Mouse (Mus musculus): ENCODE results near the gene Sh3bp2. TPM values are rescaled to one million over a fixed set of nuclear protein-coding genes. Genes with fewer than 3 reads are reported as not detected.
"Not testable (repeated sequence)": the region's sequence is repeated elsewhere in the genome, so short reads cannot be mapped to it uniquely, and the experiment has no call there.

Sh3bp2 gene
- polyA plus RNA-seq, 1 experiment: 3.5 TPM

DNA sequence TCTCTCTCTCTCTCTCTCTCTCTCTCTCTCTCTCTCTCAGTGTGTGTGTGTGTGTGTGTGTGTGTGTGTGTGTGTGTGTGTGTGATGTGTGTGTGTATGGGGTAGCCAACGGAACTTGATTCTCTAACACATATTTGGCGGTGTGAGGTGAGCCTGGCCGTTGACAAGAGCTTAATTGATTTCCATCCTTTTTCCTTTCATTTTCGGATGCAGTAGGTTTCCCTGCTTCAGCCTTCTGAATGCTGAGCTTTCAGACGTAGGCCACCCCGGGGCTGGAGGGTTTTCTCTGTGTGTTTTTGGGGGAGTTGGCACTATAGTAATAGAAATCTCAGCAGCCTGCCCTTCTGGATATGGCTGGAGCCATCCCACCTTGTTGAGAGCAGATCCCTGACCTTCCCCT lies 24.6 kb downstream of the Sh3bp2 start:
- Histone ChIP-seq H3K4me1 (ENCODE audit: control insufficient read depth, insufficient read depth, low read length) (no peaks in the 10 kb centered on the region), H3K27ac (ENCODE audit: insufficient read depth, low read length) (no peak overlapping the region), H3K4me3 (ENCODE audit: insufficient read depth, low read length) (peak overlapping the region; percentile 35)
- TF ChIP-seq CTCF (IDR thresholded peaks at IDR 0.05; ENCODE audit: extremely low read depth, insufficient read depth, low read length): no peak
- no peak for TF ChIP-seq POLR2A (IDR thresholded peaks at IDR 0.05; ENCODE audit: extremely low read depth, insufficient read depth, low read length)

DNA sequence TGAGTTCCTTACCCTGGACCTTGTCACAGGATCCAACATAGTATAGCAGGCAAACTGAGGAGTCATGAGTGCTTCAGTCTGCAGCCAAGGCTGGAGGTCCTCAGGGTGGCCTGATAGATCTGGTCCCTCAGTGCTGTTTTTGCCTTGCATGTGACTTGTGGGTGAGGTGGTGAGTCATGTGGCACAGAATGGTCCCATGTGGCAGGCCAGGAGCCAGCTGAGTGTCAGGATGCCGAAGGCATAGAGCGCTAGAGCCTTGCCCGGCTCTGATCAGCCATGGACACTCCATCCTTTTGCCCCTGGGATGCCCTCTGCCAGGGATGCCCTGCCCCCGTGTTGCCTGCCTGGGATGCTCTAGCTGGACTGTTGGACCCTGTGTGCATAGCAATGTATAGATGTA lies 26.2 kb downstream of the Sh3bp2 start:
- Histone ChIP-seq H3K4me1 (ENCODE audit: control insufficient read depth, insufficient read depth, low read length) (no peaks in the 10 kb centered on the region), H3K27ac (ENCODE audit: insufficient read depth, low read length) (no peak overlapping the region), H3K4me3 (ENCODE audit: insufficient read depth, low read length) (no peak overlapping the region)
- TF ChIP-seq CTCF (IDR thresholded peaks at IDR 0.05; ENCODE audit: extremely low read depth, insufficient read depth, low read length): no peak
- TF ChIP-seq POLR2A (IDR thresholded peaks at IDR 0.05; ENCODE audit: extremely low read depth, insufficient read depth, low read length): no peak

DNA sequence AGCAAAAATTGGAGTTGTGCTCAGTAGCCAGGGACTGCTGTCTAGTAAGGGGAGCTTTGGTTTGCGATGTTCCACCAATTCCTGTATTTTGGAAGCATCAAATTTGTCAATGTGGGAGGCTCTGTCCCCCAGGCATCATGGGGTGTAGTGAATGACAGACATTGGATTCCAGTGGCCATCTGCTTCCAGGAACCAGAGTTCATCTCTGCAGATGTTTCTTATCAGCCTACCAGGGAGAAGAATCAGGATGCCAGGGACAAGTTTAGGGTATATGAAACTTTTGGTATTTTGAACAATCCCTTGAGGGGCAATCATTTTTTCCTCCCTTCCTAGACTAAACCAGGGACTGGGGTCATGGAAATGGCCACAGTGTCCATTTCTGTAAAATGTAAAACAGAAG lies 38.2 kb downstream of the Sh3bp2 start:
- TF ChIP-seq CTCF (IDR thresholded peaks at IDR 0.05; ENCODE audit: extremely low read depth, insufficient read depth, low read length): no peak
- TF ChIP-seq POLR2A (IDR thresholded peaks at IDR 0.05; ENCODE audit: extremely low read depth, insufficient read depth, low read length): no peak
- Histone ChIP-seq H3K4me3 (ENCODE audit: insufficient read depth, low read length) (no peak overlapping the region), H3K27ac (ENCODE audit: insufficient read depth, low read length) (no peak overlapping the region), H3K4me1 (ENCODE audit: control insufficient read depth, insufficient read depth, low read length) (no peaks in the 10 kb centered on the region; the same call in 1 of the 2 replicates)

DNA sequence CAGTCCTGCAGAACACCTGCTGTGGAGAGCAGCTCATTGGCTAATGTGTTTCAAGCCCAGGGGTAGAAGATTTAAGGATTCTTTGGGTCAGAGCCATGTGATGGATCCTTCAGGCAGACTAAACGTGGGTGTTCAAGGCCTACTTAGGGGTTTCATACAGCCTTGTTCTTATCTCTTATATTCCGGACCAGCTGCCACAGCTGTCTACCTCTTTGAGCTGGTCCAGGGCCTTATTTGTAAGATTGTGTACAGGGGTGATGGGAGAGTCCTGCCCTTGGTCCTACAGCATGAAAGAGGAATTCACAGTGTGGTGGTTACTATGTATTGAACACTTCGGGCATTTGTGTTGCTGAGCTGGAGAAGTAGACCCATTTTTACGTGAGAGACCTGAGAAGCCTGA lies 38.7 kb downstream of the Sh3bp2 start:
- Histone ChIP-seq H3K27ac (ENCODE audit: insufficient read depth, low read length) (no peak overlapping the region), H3K4me3 (ENCODE audit: insufficient read depth, low read length) (no peak overlapping the region), H3K4me1 (ENCODE audit: control insufficient read depth, insufficient read depth, low read length) (no peaks in the 10 kb centered on the region; the same call in 1 of the 2 replicates)
- no peak for TF ChIP-seq CTCF (IDR thresholded peaks at IDR 0.05; ENCODE audit: extremely low read depth, insufficient read depth, low read length)
- no peak for TF ChIP-seq POLR2A (IDR thresholded peaks at IDR 0.05; ENCODE audit: extremely low read depth, insufficient read depth, low read length)

DNA sequence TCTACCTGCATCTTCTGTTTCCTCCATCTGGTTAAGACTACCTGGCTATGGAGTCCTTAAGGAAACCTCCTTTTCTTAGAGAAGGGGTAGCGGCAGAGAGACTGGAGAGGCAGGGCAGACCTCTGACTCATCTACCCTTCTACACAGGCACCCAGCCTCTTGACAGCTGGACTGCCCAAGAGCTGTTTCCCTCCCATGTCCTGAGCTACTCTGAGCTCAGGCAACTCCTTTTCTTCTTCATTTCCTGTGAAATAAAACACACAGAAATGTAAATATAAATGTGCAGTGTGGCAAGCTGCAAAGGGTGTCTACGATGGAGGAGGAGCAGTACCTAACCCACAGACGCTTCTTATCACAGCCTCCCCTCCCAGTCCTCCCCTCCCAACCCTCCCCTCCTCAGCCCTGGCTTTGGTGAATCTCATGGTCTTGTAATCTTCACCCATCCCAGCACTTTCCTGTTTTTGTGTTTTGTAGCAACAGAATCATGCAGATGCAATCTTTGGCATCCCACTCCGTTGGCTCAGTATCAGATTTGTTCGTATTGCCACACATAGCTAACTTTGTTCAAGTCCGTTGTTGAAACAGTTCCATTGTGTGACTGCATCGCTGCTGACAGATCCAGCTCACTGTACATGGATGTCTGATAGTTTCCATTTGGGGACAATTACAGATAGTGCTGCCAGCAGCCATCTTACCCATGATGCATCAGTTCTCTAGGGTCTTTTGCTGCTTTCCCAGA lies 40.1 kb downstream of the Sh3bp2 start:
- no peaks in the 10 kb centered on the region; the same call in 1 of the 2 replicates for H3K4me1 ChIP-seq (ENCODE audit: control insufficient read depth, insufficient read depth, low read length)
- H3K27ac ChIP-seq (ENCODE audit: insufficient read depth, low read length): no peak overlapping the region
- no peak overlapping the region for H3K4me3 ChIP-seq (ENCODE audit: insufficient read depth, low read length)
- TF ChIP-seq POLR2A (IDR thresholded peaks at IDR 0.05; ENCODE audit: extremely low read depth, insufficient read depth, low read length): no peak
- TF ChIP-seq CTCF (IDR thresholded peaks at IDR 0.05; ENCODE audit: extremely low read depth, insufficient read depth, low read length): no peak

DNA sequence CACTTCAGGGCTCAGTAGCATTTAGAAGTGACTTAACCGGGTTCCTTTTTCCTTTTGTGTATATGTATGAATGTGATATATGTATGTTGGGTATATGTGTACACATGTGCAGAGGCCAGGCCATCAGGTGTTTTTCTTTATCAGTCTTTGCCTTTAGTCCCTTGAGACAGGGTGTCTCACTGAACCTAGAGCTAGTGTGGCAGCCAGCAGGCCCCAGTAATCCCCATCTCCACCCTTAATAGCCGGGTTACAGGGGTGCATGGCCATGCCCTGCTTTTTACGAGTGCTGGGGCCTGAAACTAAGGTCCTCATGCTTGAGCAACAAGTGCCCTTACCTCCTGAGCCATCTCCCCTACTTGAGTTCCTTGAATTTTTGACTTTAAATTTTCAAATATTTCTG lies 45.9 kb downstream of the Sh3bp2 start:
- Histone ChIP-seq H3K4me1 (ENCODE audit: control insufficient read depth, insufficient read depth, low read length) (peaks cover 4% of the 10 kb centered on the region), H3K27ac (ENCODE audit: insufficient read depth, low read length) (no peak overlapping the region), H3K4me3 (ENCODE audit: insufficient read depth, low read length) (no peak overlapping the region)
- no peak for TF ChIP-seq POLR2A (IDR thresholded peaks at IDR 0.05; ENCODE audit: extremely low read depth, insufficient read depth, low read length)
- no peak for TF ChIP-seq CTCF (IDR thresholded peaks at IDR 0.05; ENCODE audit: extremely low read depth, insufficient read depth, low read length)

DNA sequence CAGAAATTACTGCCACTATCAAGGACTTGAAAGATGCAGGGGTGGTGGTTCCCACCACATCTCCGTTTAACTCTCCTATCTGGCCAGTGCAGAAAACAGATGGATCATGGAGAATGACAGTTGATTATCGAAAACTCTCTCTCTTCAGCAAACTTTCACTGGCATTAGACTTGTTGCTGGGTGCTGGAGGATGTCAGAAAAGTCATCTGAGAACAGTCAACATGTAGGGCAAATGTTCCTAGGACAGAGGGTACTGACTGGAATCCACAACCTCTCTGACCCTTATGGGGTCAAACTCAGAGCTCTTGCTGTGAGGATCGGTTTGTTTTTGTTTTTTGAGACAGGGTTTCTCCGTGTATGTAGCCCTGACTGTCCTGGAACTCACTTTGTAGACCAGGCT lies 46.9 kb downstream of the Sh3bp2 start:
- H3K4me1 ChIP-seq (ENCODE audit: control insufficient read depth, insufficient read depth, low read length); H3K4me3 ChIP-seq (ENCODE audit: insufficient read depth, low read length): not testable (repeated sequence)
- 0 out of 2 replicates have a peak overlapping the region, but pooled peaks have one; percentile 73 for H3K27ac ChIP-seq (ENCODE audit: insufficient read depth, low read length)

DNA sequence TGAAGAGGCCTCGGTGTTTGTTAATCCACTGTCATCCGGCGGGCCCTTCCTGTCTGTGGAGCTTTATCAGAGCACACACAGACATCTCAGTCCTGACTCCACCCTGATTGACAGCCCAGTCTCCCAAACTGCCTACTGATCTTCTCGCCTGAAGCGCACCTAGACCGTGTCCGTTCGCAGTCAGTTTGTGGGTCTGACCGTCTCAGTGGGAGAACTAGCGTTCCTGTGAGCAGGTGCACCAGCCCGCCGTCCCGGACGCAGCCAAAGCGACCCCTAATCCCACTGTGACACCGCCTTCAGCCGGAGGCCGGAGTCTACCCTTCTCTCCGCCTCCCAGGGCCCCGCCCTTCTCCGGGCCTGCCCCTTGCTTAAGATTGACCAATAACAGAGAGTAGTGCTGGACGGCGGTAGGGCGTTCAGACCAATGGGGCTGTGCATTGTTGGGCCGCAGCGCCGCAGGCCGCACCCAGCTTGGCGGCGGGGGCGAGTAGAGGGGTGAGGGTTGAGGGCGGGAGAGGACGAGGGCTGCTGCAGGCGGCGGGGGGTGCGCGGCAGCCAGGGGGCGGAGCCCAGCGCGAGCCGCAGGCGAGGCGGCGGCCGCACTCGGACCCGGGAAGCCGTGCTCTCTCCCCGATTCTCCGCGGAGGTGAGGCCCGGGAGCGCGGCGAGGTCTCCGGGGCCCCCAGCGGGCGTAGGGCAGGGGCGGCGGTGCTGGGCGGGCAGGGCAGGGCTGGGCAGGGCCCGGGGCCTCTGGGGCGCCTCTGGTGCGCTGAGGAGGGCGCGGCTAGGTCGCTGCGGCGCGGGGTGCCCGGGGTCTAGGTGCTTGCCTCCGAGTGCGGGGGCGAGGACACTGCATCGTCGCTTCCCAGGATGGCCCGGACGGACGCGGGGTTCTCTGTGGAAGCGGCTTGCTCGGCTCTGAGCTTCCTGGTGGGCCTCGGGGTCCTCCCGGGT lies 47.9 kb downstream of the Sh3bp2 start, which contains the start of gene Add1:
TSS of gene Add1 (plus strand) at position 397 of the 954 bp plus-strand sequence.
- TF ChIP-seq POLR2A (IDR thresholded peaks at IDR 0.05; ENCODE audit: extremely low read depth, insufficient read depth, low read length) (peak; percentile 95), CTCF (IDR thresholded peaks at IDR 0.05; ENCODE audit: extremely low read depth, insufficient read depth, low read length) (no peak)
- Histone ChIP-seq H3K4me3 (ENCODE audit: insufficient read depth, low read length) (peak within 1 kb of the TSS; percentile 68), H3K27ac (ENCODE audit: insufficient read depth, low read length) (peak within 1 kb of the TSS; percentile 87), H3K4me1 (ENCODE audit: control insufficient read depth, insufficient read depth, low read length) (peaks cover 4% of the 10 kb centered on the region)

DNA sequence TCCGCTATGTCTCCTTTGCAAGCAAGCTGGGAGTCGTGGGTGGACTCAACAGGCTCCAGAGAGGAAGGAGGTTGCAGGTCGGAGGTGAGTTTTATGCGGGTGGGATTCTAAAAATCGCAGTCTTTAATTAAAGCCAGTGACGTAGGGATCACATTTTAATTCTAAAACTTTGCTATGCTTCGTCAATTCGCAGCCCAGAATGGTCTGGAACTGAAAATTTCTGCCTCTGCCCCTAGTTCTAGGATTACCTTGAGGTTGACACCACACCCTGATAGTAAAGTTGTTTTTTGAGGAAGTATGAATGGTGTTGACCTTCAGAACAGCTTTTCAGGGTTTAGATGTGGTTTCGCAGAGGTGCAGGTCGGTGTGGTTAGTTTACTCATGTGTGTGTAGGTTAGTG lies 49.1 kb downstream of the Sh3bp2 start:
- 0 out of 2 replicates have a peak overlapping the region, but pooled peaks have one; percentile 87 for H3K27ac ChIP-seq (ENCODE audit: insufficient read depth, low read length)
- peaks cover 4% of the 10 kb centered on the region for H3K4me1 ChIP-seq (ENCODE audit: control insufficient read depth, insufficient read depth, low read length)
- TF ChIP-seq CTCF (IDR thresholded peaks at IDR 0.05; ENCODE audit: extremely low read depth, insufficient read depth, low read length) (no peak), POLR2A (IDR thresholded peaks at IDR 0.05; ENCODE audit: extremely low read depth, insufficient read depth, low read length) (no peak)
- peak overlapping the region; percentile 68 for H3K4me3 ChIP-seq (ENCODE audit: insufficient read depth, low read length)
